In the genomic region with DNA sequence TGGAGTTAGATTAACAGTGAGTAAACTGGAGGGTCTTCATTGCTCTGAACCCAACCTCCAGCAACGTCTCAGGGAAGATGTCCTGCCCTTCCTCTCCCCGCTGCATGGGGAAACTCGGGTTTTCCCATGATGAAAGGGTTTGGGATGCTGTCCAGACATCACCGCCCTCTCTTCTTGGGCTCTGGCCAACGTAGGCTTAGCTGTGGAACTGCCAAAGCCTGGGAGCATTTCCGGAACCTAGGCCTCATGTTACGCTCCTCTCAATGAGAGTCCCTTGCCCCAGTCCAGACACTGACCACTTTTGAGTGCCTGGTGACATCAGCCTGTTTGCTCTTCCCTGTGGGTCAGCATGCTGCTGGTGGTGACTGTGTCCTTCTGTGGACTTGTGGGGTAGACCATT, we compare ENCODE assay signal across 10 mouse cellular contexts. TPM values are rescaled to one million over a fixed set of nuclear protein-coding genes. Genes with fewer than 3 reads are reported as not detected.
DNase-seq lines count a peak whose midpoint lies in the region; ATAC-seq and TF ChIP-seq lines count a peak whose summit lies in the region.
"Had no signal": no experiment of that assay in that cellular context is flagged by ENCODE, and none has a peak within 500 bp of the region (broad histone marks: within the 10 kb centered on the region; RNA-seq: fewer than 3 reads in every experiment).

No protein-coding gene starts in this region.

- H3K9me3 ChIP-seq in midbrain, postnatal 0 days (ENCODE audit: low read length) = no peaks in the 10 kb centered on the region
- H3K9me3 ChIP-seq in midbrain, embryonic 13.5 days = no peaks in the 10 kb centered on the region
- H3K9me3 ChIP-seq in heart, postnatal 0 days (replicated peaks; ENCODE audit: control insufficient read depth, low read length) = no peaks in the 10 kb centered on the region
- no peaks in the 10 kb centered on the region for H3K9me3 ChIP-seq in forebrain, embryonic 13.5 days (replicated peaks)
- H3K9me3 ChIP-seq: hindbrain, embryonic 15.5 days; limb, embryonic 13.5 days had no signal

- TF ChIP-seq CTCF in midbrain, postnatal 0 days (IDR thresholded peaks at IDR 0.05) = no peak
- no peak for TF ChIP-seq CTCF in heart, postnatal 0 days (IDR thresholded peaks at IDR 0.05; ENCODE audit: low read depth)

- 0 out of 2 replicates have a peak, but pooled peaks have one; percentile 20 for TF ChIP-seq EP300 in heart, postnatal 0 days (IDR thresholded peaks at IDR 0.05; ENCODE audit: low read depth)

- 55% methylated on average over 7 of the region's 7 CpGs for WGBS in midbrain, postnatal 0 days
- 81% methylated on average over 7 of the region's 7 CpGs for WGBS in midbrain, embryonic 13.5 days
- WGBS in heart, postnatal 0 days = 9% methylated on average over 7 of the region's 7 CpGs
- 65% methylated on average over 7 of the region's 7 CpGs for WGBS in forebrain, embryonic 13.5 days

- H3K27ac ChIP-seq in midbrain, postnatal 0 days (ENCODE audit: low read depth, low read length) = no peak overlapping the region
- no peak overlapping the region for H3K27ac ChIP-seq in midbrain, embryonic 13.5 days
- H3K27ac ChIP-seq in heart, postnatal 0 days (ENCODE audit: low read depth) = peak overlapping the region; percentile 78
- H3K27ac ChIP-seq in forebrain, embryonic 13.5 days = no peak overlapping the region
- H3K27ac ChIP-seq: hindbrain, embryonic 15.5 days; limb, embryonic 13.5 days had no signal

- H3K9ac ChIP-seq in midbrain, postnatal 0 days (replicated peaks; ENCODE audit: low read length, poor library complexity, severe bottlenecking) = no peak overlapping the region
- no peak overlapping the region for H3K9ac ChIP-seq in midbrain, embryonic 13.5 days (replicated peaks)
- H3K9ac ChIP-seq in heart, postnatal 0 days (replicated peaks; ENCODE audit: low read depth, low read length) = no peak overlapping the region
- H3K9ac ChIP-seq in forebrain, embryonic 13.5 days = no peak overlapping the region
- H3K9ac ChIP-seq: hindbrain, embryonic 15.5 days; limb, embryonic 13.5 days had no signal

- no peak for ATAC-seq in midbrain, postnatal 0 days (ENCODE audit: low FRiP score)
- no peak for ATAC-seq in midbrain, embryonic 13.5 days
- peak; percentile 91 for ATAC-seq in heart, postnatal 0 days (ENCODE audit: insufficient read depth, low read depth)
- no peak for ATAC-seq in forebrain, embryonic 13.5 days

- no peaks in the 10 kb centered on the region for H3K36me3 ChIP-seq in midbrain, postnatal 0 days (ENCODE audit: insufficient read depth, low read length)
- no peaks in the 10 kb centered on the region for H3K36me3 ChIP-seq in midbrain, embryonic 13.5 days
- no peaks in the 10 kb centered on the region for H3K36me3 ChIP-seq in heart, postnatal 0 days (replicated peaks; ENCODE audit: control insufficient read depth, insufficient read depth, low read length)
- no peaks in the 10 kb centered on the region for H3K36me3 ChIP-seq in forebrain, embryonic 13.5 days (ENCODE audit: poor library complexity, severe bottlenecking)
- H3K36me3 ChIP-seq: hindbrain, embryonic 15.5 days; limb, embryonic 13.5 days had no signal

- 0 out of 2 replicates have a peak, but pooled peaks cover 3% of the 10 kb centered on the region for H3K27me3 ChIP-seq in midbrain, postnatal 0 days (ENCODE audit: insufficient read depth, low read length)
- H3K27me3 ChIP-seq in midbrain, embryonic 13.5 days = peaks cover 8% of the 10 kb centered on the region; the same call in 1 of the 2 replicates
- H3K27me3 ChIP-seq in heart, postnatal 0 days (ENCODE audit: control insufficient read depth, insufficient read depth, low read length) = no peaks in the 10 kb centered on the region
- H3K27me3 ChIP-seq in forebrain, embryonic 13.5 days = 0 out of 2 replicates have a peak, but pooled peaks cover 4% of the 10 kb centered on the region
- H3K27me3 ChIP-seq: hindbrain, embryonic 15.5 days; limb, embryonic 13.5 days had no signal

- H3K4me2 ChIP-seq in midbrain, postnatal 0 days (ENCODE audit: low read depth, low read length, poor library complexity, severe bottlenecking) = no peak overlapping the region
- no peak overlapping the region for H3K4me2 ChIP-seq in midbrain, embryonic 13.5 days (replicated peaks)
- H3K4me2 ChIP-seq in heart, postnatal 0 days (ENCODE audit: low read depth, low read length) = no peak overlapping the region
- H3K4me2 ChIP-seq in forebrain, embryonic 13.5 days = no peak overlapping the region
- H3K4me2 ChIP-seq: hindbrain, embryonic 15.5 days; limb, embryonic 13.5 days had no signal

- peak; percentile 46 for DNase-seq in midbrain, postnatal 0 days (ENCODE audit: low spot score)
- peak; percentile 71 for DNase-seq in gastrocnemius, adult 18-20 months (ENCODE audit: low spot score)
- DNase-seq in heart, postnatal 0 days (ENCODE audit: low spot score) = peak; percentile 83
- DNase-seq in lung, postnatal 25 days (ENCODE audit: low spot score) = peak; percentile 53
- DNase-seq in layer of hippocampus, adult 11-12 months (ENCODE audit: low spot score) = no peak
- DNase-seq in thymus, postnatal 36 days = no peak

- H3K4me1 ChIP-seq in midbrain, postnatal 0 days (ENCODE audit: insufficient read depth, low read length) = no peaks in the 10 kb centered on the region
- no peaks in the 10 kb centered on the region for H3K4me1 ChIP-seq in midbrain, embryonic 13.5 days (replicated peaks)
- peaks cover 12% of the 10 kb centered on the region; the same call in 1 of the 2 replicates for H3K4me1 ChIP-seq in heart, postnatal 0 days (ENCODE audit: control insufficient read depth, insufficient read depth)
- H3K4me1 ChIP-seq in forebrain, embryonic 13.5 days = no peaks in the 10 kb centered on the region
- H3K4me1 ChIP-seq: hindbrain, embryonic 15.5 days had no signal

- H3K4me3 ChIP-seq in midbrain, postnatal 0 days (ENCODE audit: low read depth, low read length) = no peak overlapping the region
- H3K4me3 ChIP-seq in midbrain, embryonic 13.5 days (replicated peaks) = no peak overlapping the region
- H3K4me3 ChIP-seq in heart, postnatal 0 days (ENCODE audit: low read depth, low read length) = no peak overlapping the region
- H3K4me3 ChIP-seq in forebrain, embryonic 13.5 days = no peak overlapping the region
- H3K4me3 ChIP-seq: hindbrain, embryonic 15.5 days; limb, embryonic 13.5 days had no signal

RNA-seq across cellular contexts. Expression of a gene that starts 12.8 kb away (rescaled TPM):
- 2.3 and 2.6 TPM in 2 replicates for total RNA-seq in midbrain, postnatal 0 days (2014; rRNA removed)
- 2.4 and 3.4 TPM in 2 replicates for polyA plus RNA-seq in midbrain, postnatal 0 days (2015; fragmentation: Nextera tagmentation; extraction: Ambion mirVana)
- 5.3 and 6.0 TPM in 2 replicates for polyA plus RNA-seq in midbrain, embryonic 13.5 days (2015; fragmentation: Nextera tagmentation; extraction: Ambion mirVana)
- total RNA-seq in gastrocnemius, adult 18-20 months (2021) = 1 to 10 TPM; 2.1 to 2.3 TPM
- 5.2 and 7.4 TPM in 2 replicates for total RNA-seq in heart, postnatal 0 days (2014; rRNA removed; ENCODE audit: low replicate concordance)
- 10.6 and 11.3 TPM in 2 replicates for polyA plus RNA-seq in heart, postnatal 0 days (2015; fragmentation: Nextera tagmentation; extraction: Ambion mirVana)
- 7.1 and 7.7 TPM in 2 replicates for polyA plus RNA-seq in forebrain, embryonic 13.5 days (2015; fragmentation: Nextera tagmentation; extraction: Ambion mirVana)

RNA-seq across cellular contexts. Expression of a gene that starts 15.9 kb away (rescaled TPM):
- total RNA-seq in midbrain, postnatal 0 days (2014; rRNA removed) = 30.4 and 36.0 TPM in 2 replicates
- 12.2 and 14.3 TPM in 2 replicates for polyA plus RNA-seq in midbrain, postnatal 0 days (2015; fragmentation: Nextera tagmentation; extraction: Ambion mirVana)
- polyA plus RNA-seq in midbrain, embryonic 13.5 days (2015; fragmentation: Nextera tagmentation; extraction: Ambion mirVana) = 28.1 and 32.1 TPM in 2 replicates
- 10 to 100 TPM; 24.7 to 25.8 TPM for total RNA-seq in gastrocnemius, adult 18-20 months (2021)
- 33.5 and 43.5 TPM in 2 replicates for total RNA-seq in heart, postnatal 0 days (2014; rRNA removed; ENCODE audit: low replicate concordance)
- 15.6 and 18.6 TPM in 2 replicates for polyA plus RNA-seq in heart, postnatal 0 days (2015; fragmentation: Nextera tagmentation; extraction: Ambion mirVana)
- 29.0 and 32.1 TPM in 2 replicates for polyA plus RNA-seq in forebrain, embryonic 13.5 days (2015; fragmentation: Nextera tagmentation; extraction: Ambion mirVana)

Comparison
In these comparisons a context has a peak if more than half of its experiments do, and no peak if none do; other contexts are left out.
1. DNase-seq: peak in midbrain, postnatal 0 days (single experiment), gastrocnemius, adult 18-20 months (single experiment), heart, postnatal 0 days (single experiment) and lung, postnatal 25 days (single experiment); none in layer of hippocampus, adult 11-12 months (single experiment) and thymus, postnatal 36 days (0 of 2).